Mouse (Mus musculus) neural tube, embryonic 12.5 days (tissue): Measurements from ENCODE around the gene Mmab. TPM values are rescaled to one million over a fixed set of nuclear protein-coding genes. Genes with fewer than 3 reads are reported as not detected.
A peak's percentile ranks its signal among the peaks of the same experiment; 100 is the strongest.

Experiments used
- ATAC-seq: fragments of 200-750 bp; cut with Nextera tagmentation; 2 replicates; pipeline ENCODE4 v1.8.0; 2017; ENCODE audit warnings: low read depth, mild to moderate bottlenecking, moderate TSS enrichment, moderate library complexity; ENCODE audit not compliant: low FRiP score
- H3K27ac ChIP-seq: fragments of 300-500 bp; sonication (generic); 2 replicates; pipeline ENCODE4 v1.5.1; 2016
- H3K27me3 ChIP-seq: fragments of 300-500 bp; sonication (generic); replicated peaks from 2 replicates; pipeline ENCODE4 v1.6.1; 2016; ENCODE audit warnings: mild to moderate bottlenecking
- H3K36me3 ChIP-seq: fragments of 300-500 bp; sonication (generic); 2 replicates; pipeline ENCODE4 v1.6.1; 2016; ENCODE audit warnings: mild to moderate bottlenecking
- H3K4me1 ChIP-seq: fragments of 300-500 bp; sonication (generic); 2 replicates; pipeline ENCODE4 v1.6.1; 2016
- H3K4me2 ChIP-seq: fragments of 300-500 bp; sonication (generic); replicated peaks from 2 replicates; pipeline ENCODE4 v1.6.1; 2016; ENCODE audit warnings: mild to moderate bottlenecking
- H3K4me3 ChIP-seq: fragments of 300-500 bp; sonication (generic); 2 replicates; pipeline ENCODE4 v1.5.1; 2016
- H3K9ac ChIP-seq: fragments of 300-500 bp; sonication (generic); 2 replicates; pipeline ENCODE4 v1.6.1; 2016; ENCODE audit warnings: mild to moderate bottlenecking
- H3K9me3 ChIP-seq: fragments of 300-500 bp; sonication (generic); 2 replicates; pipeline ENCODE4 v1.6.1; 2016; ENCODE audit warnings: mild to moderate bottlenecking
- WGBS: fragments of 180-500 bp; shearing (Covaris S2); methylation state at CpG from one replicate; pipeline ENCODE4 v1.1.7; 2016; 5-methylcytosine and 5-hydroxymethylcytosine counted together
- polyA plus RNA-seq: library from polyadenylated mRNA; unstranded; fragments of >200 nt; fragmentation: Nextera tagmentation; extraction: Ambion mirVana; gene quantifications from 2 replicates; pipeline ENCODE4 v1.2.1, GENCODE M21; 2016

Mmab gene
- polyA plus RNA-seq, 1 experiment from 2014 or later = 27.3 TPM

DNA sequence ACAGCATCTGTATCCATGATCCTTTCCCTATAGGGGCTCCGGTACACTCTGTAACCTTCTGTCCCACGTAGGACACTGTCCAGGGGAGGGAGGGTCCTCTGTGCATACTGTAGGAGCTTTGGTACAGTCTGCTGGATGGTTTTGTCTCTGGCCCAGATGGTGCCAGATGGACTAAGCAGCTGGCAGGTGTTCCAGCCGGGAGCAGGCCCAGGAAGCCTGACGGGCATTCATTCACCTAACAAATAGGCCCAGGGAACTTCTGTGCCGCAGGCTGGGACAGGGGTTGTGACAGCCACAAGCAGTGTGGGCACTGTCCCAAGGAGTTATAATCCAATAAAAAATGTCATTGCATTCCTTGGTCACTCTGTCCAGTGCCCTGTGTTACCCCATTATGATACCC is 19.9 kb downstream of the Mmab start:
- ATAC-seq = no peak
- peak overlapping the region; percentile 13; the same call in 1 of the 2 replicates for H3K9ac ChIP-seq
- 67% methylated on average over 5 of the region's 5 CpGs for WGBS

DNA sequence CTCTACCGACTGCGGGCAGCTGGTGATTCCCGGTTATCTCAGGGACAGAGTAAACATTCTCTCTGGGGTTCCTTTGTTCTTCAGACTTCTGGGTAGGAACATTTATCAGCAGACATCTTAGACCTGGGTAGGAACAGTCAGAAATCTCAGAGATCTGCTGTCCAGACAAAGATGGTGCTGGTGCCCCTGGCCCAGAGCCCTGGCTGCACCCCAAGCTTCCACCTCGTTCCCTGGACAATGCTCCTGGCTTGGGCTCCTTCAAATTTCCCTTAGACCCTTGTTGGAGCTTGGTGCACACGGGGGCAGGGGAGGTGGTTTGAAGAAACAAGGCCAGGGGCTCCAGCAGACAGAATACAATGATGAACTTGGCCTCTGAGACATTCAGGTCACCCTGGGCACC is 21.3 kb downstream of the Mmab start:
- Histone ChIP-seq H3K36me3 (peaks cover 40% of the 10 kb centered on the region), H3K9me3 (no peaks in the 10 kb centered on the region), H3K27me3 (no peaks in the 10 kb centered on the region; the same call in 1 of the 2 replicates), H3K9ac (no peak overlapping the region), H3K4me1 (peaks cover 9% of the 10 kb centered on the region), H3K4me2 (no peak overlapping the region), H3K27ac (no peak overlapping the region), H3K4me3 (no peak overlapping the region)
- ATAC-seq = no peak
- 37% methylated on average over 5 of the region's 5 CpGs for WGBS

More for the DNA sequence above, 19.9 kb downstream of the Mmab start:
- no peak overlapping the region for H3K4me3 ChIP-seq
- no peak overlapping the region for H3K27ac ChIP-seq
- H3K4me1 ChIP-seq = peaks cover 14% of the 10 kb centered on the region
- H3K36me3 ChIP-seq = peaks cover 26% of the 10 kb centered on the region
- no peaks in the 10 kb centered on the region for H3K9me3 ChIP-seq
- no peak overlapping the region for H3K4me2 ChIP-seq
- H3K27me3 ChIP-seq = no peaks in the 10 kb centered on the region; the same call in 1 of the 2 replicates

DNA sequence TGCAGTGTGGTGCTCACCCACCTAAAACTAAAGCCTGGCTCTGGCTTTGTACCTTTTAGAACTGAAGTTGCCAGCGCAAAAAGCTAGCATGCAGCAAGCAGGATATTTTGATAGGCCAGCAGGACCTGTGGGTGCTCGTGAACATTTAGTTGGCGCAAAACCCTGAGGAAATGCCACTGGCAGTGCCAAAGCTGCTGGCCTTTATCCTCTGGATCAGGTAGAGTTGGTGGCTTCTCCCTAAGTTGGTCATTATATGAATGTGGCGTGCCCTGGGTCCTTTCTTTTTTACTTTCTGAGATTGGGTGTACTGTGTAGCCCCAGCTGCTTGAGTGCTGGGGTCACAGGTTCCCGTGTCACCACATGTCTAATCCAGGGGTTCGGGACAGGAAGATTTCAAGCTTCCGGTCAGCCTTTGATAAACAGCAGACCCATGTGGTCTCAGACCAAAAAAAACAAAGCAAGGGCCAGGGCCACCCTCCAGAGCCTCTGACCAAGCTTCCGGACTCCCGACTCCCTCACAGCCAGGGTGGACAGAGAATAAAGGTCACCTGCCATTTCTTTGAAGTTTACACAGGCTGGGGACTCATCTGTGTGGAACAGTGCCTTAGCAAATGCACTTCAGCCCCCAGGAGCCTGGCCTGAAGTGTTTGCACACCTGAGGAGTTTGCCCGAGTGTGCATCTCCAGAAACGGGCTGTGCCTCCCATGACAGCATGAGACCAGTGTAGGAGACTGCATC is 22.1 kb downstream of the Mmab start:
- Histone ChIP-seq H3K9ac (no peak overlapping the region), H3K27me3 (no peaks in the 10 kb centered on the region; the same call in 1 of the 2 replicates), H3K27ac (no peak overlapping the region), H3K36me3 (peaks cover 48% of the 10 kb centered on the region), H3K4me3 (no peak overlapping the region), H3K9me3 (no peaks in the 10 kb centered on the region), H3K4me2 (no peak overlapping the region), H3K4me1 (peaks cover 9% of the 10 kb centered on the region)
- WGBS = 80% methylated on average over 11 of the region's 11 CpGs
- ATAC-seq = no peak

DNA sequence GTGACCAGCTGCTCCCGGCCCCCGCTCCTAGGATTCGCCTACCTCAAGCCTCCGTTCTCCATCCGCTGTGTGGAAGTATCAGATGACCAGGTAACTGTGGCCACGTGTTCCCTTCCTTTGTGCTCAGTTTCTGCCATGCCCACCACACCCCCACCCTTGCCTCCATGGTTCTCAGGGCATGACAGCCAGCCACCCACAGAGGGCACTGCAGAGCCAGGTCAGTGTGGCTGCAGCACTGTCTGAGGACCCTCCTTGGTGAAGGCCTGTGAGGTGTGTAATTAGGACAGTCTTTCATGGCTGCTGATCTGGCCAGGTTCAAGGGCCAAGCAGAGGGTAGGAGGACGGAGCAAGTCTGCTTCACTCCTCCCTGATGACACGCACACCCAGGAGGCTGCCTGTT is 25.3 kb downstream of the Mmab start:
- peaks cover 4% of the 10 kb centered on the region; the same call in 1 of the 2 replicates for H3K4me1 ChIP-seq
- peaks cover 80% of the 10 kb centered on the region for H3K36me3 ChIP-seq
- no peaks in the 10 kb centered on the region for H3K27me3 ChIP-seq
- H3K27ac ChIP-seq = no peak overlapping the region
- H3K4me2 ChIP-seq = no peak overlapping the region
- no peak for ATAC-seq
- WGBS = 84% methylated on average over 8 of the region's 8 CpGs
- H3K9ac ChIP-seq = no peak overlapping the region
- H3K9me3 ChIP-seq = no peaks in the 10 kb centered on the region
- no peak overlapping the region for H3K4me3 ChIP-seq

DNA sequence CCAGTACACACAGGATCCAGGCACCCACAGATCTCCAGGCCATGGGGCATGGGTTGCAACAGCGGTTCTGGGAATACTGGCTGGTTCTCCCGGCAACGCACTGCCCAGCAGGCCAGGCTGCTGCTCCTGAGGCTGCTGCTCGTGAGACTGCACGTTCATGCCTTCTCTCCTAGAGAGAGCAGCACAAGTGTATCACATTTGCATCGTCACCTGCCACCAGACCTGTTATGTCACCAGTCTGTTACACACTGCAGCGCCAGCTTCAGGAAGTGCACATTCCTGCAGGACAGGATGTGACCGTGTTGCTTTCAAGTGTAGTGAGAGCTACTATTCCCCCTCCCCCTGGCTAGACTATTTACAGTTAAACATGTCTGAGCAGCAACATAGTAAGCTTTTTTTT is 27.0 kb downstream of the Mmab start:
- H3K4me1 ChIP-seq = no peaks in the 10 kb centered on the region
- H3K27me3 ChIP-seq = no peaks in the 10 kb centered on the region
- peaks cover 97% of the 10 kb centered on the region for H3K36me3 ChIP-seq
- no peak overlapping the region for H3K4me2 ChIP-seq
- no peak for ATAC-seq
- no peaks in the 10 kb centered on the region for H3K9me3 ChIP-seq
- WGBS = 88% methylated on average over 8 of the region's 8 CpGs
- H3K4me3 ChIP-seq = no peak overlapping the region
- no peak overlapping the region for H3K27ac ChIP-seq
- H3K9ac ChIP-seq = no peak overlapping the region

DNA sequence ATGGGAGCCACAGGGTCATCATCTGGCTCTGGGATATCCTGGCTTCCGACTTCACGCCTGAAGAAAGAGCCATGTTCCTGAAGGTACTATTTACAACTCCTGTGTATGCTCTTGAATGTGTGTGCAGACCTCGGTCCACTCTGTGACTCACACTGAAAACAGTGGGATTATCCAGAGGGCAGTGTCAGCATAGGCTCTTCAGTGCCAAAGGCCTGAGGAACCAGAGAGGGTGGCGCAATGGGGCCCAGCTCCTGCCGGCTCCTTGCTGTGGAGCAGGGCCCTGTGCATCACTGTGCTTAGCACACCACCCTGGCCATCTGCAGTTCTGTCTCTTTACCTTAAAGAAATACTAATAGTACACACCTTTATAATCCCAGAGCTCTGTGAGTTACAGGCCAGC is 28.3 kb downstream of the Mmab start:
- H3K27ac ChIP-seq = no peak overlapping the region
- no peak overlapping the region for H3K4me3 ChIP-seq
- H3K4me1 ChIP-seq = no peaks in the 10 kb centered on the region
- H3K36me3 ChIP-seq = peaks cover 99% of the 10 kb centered on the region
- 96% methylated on average over 5 of the region's 5 CpGs for WGBS
- no peak overlapping the region for H3K9ac ChIP-seq
- no peak overlapping the region for H3K4me2 ChIP-seq
- no peaks in the 10 kb centered on the region for H3K9me3 ChIP-seq
- no peak for ATAC-seq
- no peaks in the 10 kb centered on the region for H3K27me3 ChIP-seq

DNA sequence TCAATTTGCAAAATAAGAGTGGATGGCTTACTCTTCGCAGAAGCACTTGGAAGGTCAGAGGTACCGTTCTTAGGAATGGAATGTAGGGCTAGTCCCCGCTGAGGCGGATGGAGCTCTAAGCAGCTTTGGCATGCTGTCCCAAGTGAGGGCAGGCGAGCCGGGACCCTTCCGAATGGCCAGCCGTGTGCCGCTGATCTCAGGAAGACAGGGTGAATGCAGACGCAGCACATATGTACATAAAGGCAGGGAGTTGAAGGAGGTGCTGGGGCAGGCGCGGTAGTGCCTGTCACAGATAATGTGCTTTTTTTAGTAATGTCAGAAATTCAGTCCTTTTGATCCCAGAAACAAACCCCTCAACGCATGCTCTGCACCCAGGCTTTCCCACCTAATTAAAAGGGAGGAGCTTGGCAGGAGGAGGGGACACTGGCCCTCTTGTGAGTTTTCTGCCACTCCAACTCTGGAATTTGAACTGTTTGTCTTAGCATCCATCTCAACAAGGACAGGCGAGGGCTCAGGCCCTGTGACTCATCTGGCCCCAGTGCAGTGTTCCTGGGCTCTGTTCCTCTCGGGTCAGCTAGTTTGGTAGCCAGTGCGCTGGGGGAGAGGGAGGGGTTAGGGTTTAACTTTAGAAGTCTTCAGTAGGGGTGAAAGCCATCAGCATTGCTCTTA is 30.7 kb downstream of the Mmab start:
- H3K36me3 ChIP-seq = peaks cover 99% of the 10 kb centered on the region
- no peaks in the 10 kb centered on the region for H3K4me1 ChIP-seq
- H3K9me3 ChIP-seq = no peaks in the 10 kb centered on the region
- no peak overlapping the region for H3K9ac ChIP-seq
- H3K27me3 ChIP-seq = no peaks in the 10 kb centered on the region
- H3K4me3 ChIP-seq = no peak overlapping the region
- no peak overlapping the region for H3K4me2 ChIP-seq
- no peak for ATAC-seq
- WGBS = 89% methylated on average over 16 of the region's 16 CpGs
- no peak overlapping the region for H3K27ac ChIP-seq

DNA sequence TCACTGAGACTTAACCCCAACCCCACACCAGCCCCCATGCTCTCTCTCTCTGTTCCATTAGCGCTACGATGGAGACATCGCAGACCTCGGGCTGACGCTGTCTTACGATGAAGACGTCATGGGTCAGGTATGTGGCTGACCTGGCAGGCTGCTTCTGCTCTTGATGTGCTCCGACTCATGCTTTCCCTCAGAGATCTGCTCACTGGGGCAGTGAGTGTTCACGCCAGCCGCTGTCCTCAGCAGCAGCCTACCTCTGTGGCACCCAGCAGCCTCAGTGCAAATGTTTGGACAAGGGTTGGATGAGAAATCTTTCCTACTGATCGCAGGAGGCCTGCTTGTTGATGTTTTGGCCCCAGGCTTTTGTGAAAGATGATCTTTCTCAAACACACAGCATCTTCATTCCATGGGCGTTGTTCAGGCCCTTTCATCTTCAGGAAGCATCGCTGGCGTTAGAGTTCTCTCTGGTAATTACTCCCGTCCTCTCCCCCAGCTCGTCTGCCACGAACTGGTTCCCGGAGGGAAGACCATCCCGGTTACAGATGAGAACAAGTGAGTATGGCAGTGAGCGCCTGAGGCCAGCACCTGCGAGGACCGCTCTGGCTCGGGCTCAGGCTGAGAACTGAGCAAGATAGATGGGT is 31.4 kb downstream of the Mmab start:
- no peak overlapping the region for H3K27ac ChIP-seq
- ATAC-seq = no peak
- H3K27me3 ChIP-seq = no peaks in the 10 kb centered on the region
- 81% methylated on average over 23 of the region's 23 CpGs for WGBS
- no peak overlapping the region for H3K9ac ChIP-seq
- no peaks in the 10 kb centered on the region for H3K4me1 ChIP-seq
- no peak overlapping the region for H3K4me3 ChIP-seq
- peaks cover 99% of the 10 kb centered on the region for H3K36me3 ChIP-seq
- no peak overlapping the region for H3K4me2 ChIP-seq
- no peaks in the 10 kb centered on the region for H3K9me3 ChIP-seq

DNA sequence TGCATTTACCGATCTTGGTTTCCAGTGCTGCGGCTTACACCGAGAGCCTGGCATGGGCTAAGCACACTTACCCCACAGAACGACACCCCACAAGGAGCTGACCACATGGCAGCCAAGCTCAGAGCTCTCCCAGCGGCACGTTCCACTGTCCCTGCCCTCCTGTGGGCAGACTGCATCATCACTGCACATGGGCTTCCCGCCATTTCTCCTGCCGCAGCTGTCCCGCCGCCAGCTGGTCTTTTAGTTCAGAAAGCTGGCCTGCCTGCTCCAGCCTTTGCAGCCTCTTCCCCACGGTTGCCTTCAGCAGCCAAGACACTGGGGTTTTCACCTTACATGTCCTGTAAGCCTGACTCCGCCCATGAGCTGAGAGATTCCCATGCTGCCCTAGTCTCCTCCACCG is 33.4 kb downstream of the Mmab start:
- Histone ChIP-seq H3K9me3 (no peaks in the 10 kb centered on the region), H3K27ac (no peak overlapping the region), H3K4me1 (no peaks in the 10 kb centered on the region), H3K4me3 (no peak overlapping the region), H3K36me3 (peaks cover 99% of the 10 kb centered on the region), H3K9ac (no peak overlapping the region), H3K27me3 (no peaks in the 10 kb centered on the region), H3K4me2 (no peak overlapping the region)
- ATAC-seq = no peak
- WGBS = 89% methylated on average over 13 of the region's 13 CpGs

DNA sequence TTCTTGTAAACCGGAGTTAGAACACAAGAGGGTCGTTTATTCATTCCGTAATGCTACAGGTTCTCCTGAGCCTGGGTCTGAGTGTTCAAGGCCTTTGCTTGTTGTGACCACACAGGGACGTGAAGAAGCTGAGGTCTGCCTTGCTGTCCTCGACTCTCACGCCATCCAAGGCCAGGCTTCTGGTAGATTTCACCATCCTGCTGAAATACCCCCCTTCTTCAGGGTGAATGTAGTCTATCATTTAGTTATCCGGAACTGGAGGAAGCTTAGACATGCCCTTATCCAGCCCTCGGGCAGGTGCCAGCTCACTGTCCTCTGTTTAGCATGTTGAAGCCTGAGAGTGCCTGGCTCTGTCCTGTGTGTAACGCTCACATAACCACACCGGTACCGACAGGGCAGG is 35.0 kb downstream of the Mmab start:
- Histone ChIP-seq H3K9ac (no peak overlapping the region), H3K4me1 (no peaks in the 10 kb centered on the region), H3K4me2 (no peak overlapping the region), H3K27me3 (no peaks in the 10 kb centered on the region), H3K9me3 (no peaks in the 10 kb centered on the region), H3K36me3 (peaks cover 100% of the 10 kb centered on the region), H3K4me3 (no peak overlapping the region), H3K27ac (no peak overlapping the region)
- no peak for ATAC-seq
- 96% methylated on average over 11 of the region's 11 CpGs for WGBS

DNA sequence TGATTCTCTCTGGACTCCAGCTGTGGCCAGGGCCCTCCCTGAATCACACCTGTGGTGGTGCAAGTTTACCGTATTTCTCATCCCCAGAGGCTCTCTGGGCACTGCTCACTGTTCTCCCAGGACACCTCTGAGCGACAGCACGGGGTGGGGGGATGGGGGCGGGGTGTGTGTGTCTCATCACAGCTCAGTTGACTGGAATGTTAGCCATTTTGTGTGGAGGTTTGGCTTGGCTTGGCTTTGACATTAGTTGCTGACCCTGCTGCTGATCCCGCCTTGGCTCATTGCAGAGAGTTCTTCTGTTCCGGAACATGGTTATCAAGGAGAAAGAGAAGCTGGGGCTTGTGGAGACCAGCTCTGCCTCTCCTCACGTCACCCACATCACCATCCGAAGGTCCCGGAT is 36.0 kb downstream of the Mmab start:
- no peaks in the 10 kb centered on the region for H3K9me3 ChIP-seq
- peaks cover 100% of the 10 kb centered on the region for H3K36me3 ChIP-seq
- H3K4me2 ChIP-seq = no peak overlapping the region
- no peak for ATAC-seq
- H3K4me1 ChIP-seq = no peaks in the 10 kb centered on the region
- H3K4me3 ChIP-seq = no peak overlapping the region
- 94% methylated on average over 9 of the region's 9 CpGs for WGBS
- no peaks in the 10 kb centered on the region for H3K27me3 ChIP-seq
- no peak overlapping the region for H3K9ac ChIP-seq
- no peak overlapping the region for H3K27ac ChIP-seq

DNA sequence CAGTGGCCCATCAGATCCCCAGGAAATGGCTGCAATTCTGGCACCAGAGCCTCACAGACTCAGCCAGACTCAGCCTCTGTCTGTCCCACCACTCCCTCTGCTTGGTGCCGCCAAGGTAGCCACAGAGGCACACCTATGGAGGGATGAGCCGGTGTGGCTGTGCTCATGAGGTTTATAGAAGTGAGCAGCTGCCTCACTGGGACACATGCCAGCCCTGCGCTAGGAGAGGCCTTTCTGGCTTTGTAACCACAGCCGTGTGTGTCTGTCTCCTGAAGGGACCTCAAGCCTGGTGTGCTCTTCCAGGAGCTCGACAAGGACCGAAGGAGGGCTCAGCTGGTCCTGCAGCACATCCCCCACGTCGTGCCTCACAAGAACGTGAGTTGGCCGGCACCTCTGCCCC is 36.6 kb downstream of the Mmab start:
- no peak overlapping the region for H3K27ac ChIP-seq
- no peaks in the 10 kb centered on the region for H3K9me3 ChIP-seq
- H3K36me3 ChIP-seq = peaks cover 100% of the 10 kb centered on the region
- H3K9ac ChIP-seq = no peak overlapping the region
- no peak for ATAC-seq
- no peaks in the 10 kb centered on the region for H3K4me1 ChIP-seq
- 93% methylated on average over 10 of the region's 10 CpGs for WGBS
- no peak overlapping the region for H3K4me3 ChIP-seq
- H3K27me3 ChIP-seq = no peaks in the 10 kb centered on the region
- H3K4me2 ChIP-seq = no peak overlapping the region
